Mouse (Mus musculus) layer of hippocampus, adult 9-11 months (tissue): ENCODE measurements around the gene Nrp1.

Experiments
- DNase-seq: peaks from one replicate; pipeline ENCODE4 v3.0.0; 2022

The Nrp1 gene

DNA sequence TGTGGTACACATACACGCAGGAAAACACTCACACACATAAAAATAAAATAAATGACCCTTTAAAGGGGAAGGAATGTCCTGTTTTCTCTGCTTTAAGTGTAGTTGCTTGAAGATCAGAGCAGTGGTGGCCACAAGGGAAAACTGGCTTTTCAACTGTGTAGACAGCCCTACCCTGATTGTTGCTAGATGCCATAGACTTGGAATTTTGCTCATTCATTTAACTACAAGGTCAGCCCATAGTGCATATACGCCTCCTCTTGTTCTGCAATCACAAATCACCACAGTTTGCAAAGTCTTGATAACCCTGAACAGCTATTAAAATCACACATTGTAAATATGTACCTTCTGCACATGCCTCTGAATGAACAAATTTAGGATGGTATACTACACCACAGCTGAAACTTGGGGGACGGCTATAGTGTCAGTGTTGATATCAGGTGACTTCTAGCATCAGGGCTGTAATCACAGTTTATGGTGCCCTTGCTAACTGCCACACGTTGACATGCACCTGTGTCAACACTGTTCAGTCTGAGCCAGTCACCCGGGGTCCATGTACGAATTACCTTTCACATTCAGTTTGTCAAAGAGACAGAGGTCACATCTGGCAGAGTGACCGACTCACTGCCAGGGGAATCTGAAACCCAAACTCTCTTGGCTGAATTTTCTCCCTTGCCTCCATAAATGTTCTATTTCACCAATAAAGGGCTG is 66.4 kb downstream of the Nrp1 start:
- DNase-seq, result no peak

DNA sequence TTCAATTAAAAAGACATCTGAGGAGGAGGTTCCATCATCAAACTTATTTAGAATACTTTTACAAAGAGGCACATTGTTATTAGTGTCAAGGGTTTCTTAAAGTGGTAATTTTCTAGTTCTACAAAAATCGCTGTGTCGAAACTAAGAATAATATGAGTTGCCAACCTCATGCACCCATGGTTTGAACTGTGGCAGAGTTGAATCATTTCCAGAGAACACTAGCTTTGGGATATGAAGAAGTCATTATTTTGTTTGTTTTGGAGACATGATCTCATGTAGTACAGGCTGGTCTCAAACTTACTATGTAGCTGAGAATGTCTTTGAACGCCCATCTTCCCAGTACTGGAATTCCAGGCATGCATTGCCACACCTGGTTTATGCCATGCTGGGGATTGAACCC is 68.7 kb downstream of the Nrp1 start:
- DNase-seq, result no peak

DNA sequence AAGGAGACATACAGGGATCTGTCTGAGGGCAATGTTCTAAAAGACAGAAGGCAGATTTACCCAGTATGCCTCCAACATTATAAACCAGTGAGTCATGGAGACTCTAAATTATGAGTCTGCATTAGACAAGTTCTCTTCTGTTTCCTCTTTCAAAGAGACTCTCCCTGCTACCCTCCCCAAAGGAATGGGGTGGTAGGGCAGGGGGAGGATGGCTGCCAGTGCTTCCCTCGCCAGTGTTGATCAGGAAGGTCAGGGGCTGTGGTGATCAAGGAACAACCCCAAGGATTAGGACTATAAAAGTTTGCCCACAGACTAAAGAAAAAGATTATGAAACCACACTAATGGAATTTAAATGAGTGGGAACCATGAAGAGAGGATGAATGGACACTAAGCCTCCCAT is 70.6 kb downstream of the Nrp1 start:
- DNase-seq, result no peak

DNA sequence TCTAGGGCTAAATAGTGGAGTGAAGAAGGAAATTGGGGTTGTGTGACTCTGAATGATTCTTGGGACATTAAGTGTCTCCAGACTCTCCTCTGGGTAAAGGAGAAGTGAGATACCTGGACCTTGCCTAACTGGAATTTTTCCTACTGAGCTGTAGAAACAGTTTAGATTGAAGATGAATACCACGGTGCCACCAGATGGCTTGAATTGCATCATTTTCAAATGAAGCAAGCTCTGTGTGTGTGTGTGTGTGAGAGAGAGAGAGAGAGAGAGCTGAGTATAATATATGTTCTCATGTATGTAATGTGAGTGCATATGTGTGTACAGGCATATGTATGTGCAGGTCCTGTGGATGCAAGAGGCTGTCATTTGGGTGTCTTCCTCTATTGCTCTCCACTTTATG is 72.7 kb downstream of the Nrp1 start:
- DNase-seq, result no peak

DNA sequence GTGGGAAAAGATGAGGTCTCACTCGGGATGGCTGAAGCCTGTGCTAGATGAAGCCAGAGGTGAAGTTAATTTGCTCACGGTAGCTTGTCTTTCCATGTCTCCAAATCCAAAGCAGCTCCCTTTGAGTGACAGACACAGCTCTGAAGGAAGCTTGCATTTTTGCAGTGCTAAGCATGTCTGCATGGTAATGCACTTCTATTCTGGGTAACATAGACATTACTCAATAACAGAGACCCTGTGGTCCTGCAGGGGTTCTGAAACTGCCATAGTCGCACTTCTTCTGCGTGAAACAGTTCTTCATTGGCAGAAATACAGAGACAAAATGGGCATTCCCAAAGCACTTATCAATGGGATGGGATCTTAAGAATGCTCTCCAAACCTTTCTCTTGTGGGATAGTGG is 77.3 kb downstream of the Nrp1 start:
- DNase-seq, result peak; percentile 34

DNA sequence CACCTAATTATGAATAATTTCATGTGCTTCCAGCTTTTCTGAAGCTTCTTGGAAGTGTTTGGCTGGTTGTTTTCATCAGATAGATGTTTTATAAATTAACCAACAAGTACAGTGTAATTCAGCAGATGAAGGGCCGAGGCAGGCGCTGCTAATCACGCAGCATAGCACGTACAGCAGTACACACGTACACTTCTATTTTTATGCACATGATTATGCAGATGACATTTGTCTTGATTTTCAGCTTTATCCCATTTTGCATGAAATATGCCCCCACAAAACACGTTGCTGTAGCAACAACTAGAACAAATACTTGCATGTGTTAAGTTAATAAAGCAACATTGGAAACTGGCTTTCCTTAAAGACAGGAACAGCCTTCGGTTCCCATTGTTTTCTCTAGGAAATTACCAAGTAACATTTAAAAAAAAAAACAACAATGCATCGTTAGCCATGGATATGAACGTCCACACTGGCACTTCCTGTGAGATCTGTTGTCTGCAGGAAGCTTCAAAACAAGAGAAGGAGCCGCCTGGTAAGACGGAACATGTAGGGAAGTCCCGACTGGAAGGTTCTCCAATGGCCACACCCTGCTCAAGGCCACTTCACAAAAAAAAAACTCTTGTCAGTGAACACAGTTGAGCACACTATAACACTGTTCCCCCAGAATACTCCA is 78.9 kb downstream of the Nrp1 start:
- peak; percentile 56 for DNase-seq

DNA sequence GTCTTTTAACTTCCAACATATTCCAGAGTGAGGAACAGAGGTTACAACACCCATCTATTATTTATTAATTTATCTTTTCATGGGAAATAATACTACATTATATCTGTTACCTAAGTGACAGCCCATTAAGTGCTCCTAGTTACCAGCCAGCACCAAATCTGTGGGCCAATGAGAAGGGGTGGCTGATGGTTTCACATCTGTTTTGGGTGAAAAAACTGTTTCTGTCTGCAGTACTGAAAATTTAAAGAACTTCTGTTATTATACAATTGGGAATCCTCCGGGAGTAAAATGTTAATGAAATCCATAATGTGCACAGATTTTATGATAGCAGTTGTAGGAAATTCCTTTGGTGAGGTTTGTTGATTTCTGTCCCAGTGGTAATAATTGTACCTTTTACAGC is 83.0 kb downstream of the Nrp1 start:
- no peak for DNase-seq

DNA sequence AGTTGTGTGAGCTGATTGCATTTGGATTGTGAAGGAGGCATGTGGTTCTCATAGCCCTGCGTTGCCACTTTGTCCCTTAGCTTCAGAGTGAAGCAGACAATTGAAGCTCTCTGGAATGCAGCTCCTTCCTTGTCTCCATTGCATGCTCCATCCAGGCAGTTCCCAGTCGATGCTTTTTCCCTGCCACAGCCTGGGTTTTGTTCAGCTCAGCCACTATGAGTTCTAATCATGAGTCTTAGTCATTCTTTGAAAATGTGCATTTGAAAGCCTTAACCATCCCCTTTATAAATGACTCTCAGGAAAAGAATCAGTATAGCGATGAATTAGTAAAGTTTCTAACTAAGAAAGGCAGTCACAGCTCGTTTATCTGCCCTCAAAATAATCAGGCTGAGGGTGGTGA is 87.2 kb downstream of the Nrp1 start:
- DNase-seq, result no peak

DNA sequence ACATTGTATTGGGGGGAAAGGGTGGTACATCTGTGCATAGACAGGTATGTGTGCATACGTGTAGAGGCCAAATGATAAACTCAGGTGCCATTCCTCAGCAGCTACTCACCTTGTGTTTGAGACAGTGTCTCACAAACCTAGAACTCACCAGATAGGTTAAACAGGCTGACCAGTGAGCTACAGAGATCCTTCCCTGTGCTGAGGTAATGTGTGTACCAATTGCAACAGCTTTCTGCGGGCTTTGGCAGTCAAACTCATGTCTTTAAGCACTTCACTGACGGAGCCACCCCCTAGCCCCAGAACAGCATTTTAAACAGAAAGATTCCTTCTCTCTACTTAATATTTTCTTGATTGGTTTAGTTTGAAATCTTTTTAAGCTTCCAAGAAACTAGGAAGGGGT is 88.2 kb downstream of the Nrp1 start:
- DNase-seq, result no peak

DNA sequence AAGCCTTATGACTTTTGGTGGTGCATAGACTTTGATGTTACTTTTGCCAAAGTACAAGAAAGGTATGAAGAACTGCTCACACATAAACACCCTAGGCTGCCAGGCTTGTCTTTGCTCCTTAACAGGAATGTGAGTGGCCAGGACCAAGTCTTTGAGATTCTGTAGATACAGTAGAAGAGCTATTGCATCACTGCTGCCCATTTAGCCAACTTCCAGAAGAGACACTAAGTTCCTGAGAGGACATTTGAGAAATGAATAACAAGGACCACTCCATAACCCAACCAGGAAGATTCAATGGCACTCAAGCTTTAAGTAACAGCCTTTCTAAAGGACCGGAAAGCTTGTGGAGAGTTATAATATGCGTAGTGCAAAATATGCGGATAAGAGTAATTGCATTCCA is 88.9 kb downstream of the Nrp1 start:
- DNase-seq, result no peak

DNA sequence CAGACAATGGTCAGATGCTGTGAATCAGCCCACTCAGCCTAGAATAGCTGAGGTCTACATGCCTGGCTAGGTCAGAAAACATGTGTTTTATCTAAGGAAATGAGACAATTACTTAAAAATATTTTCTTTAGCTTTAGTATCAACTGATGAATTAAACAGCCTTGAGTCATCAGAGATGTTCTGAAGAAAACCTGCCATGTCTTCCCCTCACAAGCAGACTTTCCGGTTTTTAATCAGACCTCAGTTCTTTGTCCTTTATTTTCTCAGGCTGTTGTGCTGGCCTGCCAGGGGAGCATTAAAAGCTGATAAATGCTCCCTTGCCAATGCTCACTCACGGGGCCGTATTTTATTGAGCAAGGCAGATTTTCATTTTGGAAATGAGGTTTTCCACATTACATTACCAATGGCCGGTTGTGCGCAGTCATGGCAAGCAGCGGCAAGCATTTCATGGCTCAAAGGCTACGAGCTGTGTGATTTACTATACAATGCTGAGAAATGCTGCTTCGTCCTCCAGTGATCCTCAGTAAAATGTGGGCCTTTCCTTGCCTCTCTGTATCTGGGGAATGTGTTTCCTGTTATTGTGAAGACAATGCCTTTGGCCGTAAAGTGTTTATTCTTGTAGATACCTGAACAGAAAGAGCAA is 92.1 kb downstream of the Nrp1 start:
- DNase-seq, result no peak

DNA sequence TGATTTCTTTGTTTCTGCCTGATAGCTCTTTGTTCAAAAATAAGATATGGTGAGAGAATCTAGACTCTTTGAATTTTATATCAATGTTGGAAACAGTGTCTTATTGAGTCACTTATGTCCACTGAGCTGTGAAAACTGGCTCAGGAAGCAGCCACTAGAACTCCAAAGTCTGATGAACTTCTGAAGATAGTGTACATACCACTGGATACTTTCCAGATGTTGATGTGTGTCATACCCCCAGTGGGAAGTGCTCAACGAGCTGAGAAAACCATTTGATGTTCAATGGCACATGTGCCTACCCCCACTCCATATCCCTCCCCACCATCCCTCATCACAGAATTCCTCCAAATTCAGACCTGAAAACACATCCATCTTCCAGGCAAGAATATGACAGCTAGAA is 92.7 kb downstream of the Nrp1 start:
- no peak for DNase-seq

DNA sequence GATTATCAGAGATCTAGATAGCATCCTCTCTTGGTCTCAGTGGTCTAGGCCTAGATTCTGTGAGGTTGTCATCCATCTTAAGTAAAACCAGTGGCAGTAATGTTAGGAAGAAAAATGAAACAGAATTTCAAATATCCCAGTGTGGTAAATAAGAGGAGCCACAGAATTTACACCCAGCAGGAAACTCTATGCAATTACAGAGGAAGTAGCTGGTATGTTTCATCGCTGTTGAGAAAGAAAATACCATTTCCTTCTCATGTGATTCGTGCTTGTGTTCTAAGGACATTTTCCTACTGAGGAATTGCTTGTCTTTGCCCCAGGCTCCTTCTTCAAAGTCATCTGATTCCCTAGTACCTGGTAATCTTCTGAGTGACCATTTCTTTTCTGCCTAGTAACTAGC is 95.1 kb downstream of the Nrp1 start:
- no peak for DNase-seq

DNA sequence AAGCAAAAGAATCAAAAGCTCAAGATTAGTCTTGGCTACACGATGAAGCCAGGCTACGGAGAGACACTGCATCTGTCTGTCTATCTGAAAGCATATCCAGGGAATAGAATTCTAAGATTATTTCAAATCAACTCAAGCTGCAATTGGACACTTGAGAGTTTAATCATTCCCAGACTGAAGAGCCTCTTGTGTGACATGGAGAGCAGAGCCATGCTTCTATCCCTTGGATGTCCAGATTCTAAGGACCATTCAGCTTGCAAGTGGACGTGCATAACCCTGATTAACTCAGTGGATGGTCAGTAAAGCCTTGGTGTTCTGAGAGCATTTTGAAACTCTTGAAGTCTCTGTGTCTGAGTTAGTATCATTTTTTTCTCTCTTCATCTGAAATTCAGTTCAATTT is 95.6 kb downstream of the Nrp1 start:
- DNase-seq, result no peak

DNA sequence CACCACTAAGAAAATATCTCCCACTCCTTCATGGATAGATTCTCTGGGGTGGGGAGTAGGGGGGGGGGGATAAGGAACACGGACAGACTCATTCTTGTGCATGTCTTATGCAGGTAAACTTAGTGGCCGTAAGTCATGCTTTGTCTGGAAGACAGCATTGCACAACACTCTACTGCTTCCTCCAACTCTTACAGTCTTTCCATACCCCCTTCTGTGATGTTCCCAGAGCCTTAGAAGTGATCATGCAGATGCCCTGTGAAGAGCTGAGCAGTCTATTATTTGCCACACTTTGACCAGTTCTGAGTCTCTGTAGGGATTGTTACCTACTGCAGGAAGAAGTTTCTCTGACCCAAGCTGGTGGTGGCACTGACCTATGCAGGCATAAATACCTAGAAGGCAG is 98.9 kb downstream of the Nrp1 start:
- DNase-seq, result no peak

DNA sequence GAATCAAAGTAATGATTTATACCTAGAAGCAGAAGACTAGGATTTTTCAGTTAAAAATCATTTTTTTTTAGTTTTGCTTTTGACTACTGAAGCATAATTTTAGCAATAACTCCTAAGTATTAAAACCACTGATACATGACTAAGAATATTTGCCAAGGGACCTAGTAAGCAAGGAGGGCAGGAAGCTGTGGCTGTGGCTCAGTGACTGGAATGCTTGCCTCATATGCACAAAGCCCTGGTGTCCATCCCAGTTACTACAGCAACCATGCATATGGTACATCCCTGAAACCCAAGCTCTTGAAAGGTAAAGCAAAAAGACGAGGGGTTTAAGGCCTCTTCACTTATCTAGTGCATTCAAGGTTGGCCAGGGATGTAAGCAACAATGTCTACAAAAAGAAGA is 101.3 kb downstream of the Nrp1 start:
- DNase-seq, result no peak

DNA sequence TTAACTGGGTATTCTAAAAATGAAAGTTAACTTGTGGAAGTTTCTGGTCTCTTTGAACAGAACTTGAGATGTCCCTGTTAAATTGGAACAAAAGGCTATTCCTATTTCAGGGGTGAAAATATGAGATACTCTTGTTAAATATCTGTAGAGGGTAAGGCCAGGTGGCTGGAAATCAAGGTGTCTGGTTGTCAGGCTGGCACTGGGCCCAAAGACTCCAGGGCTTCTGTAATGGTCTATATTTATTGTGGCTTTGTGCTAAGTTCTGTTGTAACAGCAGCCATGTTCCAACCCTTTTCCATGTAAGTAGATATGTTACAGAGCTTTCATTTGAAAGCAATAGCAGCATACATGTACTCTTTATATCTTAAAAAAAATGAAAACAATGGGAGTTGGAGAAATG is 103.3 kb downstream of the Nrp1 start:
- DNase-seq, result no peak

DNA sequence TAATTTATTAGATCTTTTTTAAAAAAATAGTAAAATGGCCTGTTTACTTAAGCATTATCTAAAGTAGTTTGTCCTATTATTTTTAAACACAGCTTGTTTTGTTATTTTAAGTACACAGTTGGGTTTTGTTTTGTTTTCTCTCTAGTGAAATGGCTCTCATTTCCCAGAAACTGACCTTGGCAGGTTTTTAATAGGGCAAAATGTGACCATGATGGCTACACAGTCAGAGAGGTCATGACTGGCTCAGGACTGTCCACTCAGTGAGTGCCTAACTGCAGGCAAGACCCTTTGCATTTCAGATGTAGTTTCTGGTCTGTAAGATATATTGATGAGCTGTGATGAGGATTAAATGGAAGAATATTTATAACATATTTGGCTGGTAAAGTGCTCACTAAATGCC is 104.8 kb downstream of the Nrp1 start:
- DNase-seq, result no peak

DNA sequence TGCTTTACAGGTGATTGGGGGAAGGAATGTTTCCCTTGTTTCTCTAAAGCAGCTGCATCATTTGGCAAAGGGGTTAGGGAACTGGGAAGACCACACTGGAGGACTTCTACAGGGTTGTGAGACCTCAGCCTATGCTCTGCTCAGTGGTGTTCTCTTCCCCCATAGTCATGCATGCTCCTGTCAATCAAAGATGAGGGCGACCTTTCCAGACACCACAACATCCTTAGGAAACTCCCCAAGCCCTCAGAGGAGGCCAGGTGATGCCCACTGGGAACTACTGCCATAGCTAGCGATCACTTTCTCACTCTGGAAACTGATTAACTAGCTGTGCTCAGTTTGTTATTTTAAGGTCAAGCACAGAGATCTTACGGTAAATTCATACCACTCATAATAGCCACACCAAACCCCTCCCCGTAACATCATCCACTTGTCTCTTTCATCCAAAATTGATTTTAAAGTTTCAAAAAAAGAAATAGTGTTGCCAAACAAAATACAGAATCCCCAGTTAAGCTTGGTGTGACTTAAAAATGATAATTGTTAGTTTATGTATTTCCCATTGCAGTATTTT is 105.7 kb downstream of the Nrp1 start:
- DNase-seq, result no peak

DNA sequence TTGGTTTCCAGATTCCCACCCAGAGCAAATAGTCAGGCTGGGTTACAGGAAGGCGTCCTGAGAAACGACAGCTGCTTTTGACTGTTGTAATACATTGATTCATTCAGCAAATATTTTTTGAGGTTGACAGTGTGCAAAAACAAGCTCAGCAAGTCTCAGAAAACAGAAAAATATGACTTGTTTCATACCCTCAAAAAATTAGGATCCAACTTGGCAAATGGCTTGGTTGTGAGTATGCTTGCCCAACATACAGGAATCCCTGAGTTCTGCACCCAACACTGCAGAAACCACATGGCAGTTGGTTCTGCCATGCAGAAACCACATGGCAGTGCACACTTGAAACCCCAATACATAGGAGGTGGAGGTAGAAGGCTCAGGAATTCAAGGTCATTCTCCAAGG is 107.1 kb downstream of the Nrp1 start:
- DNase-seq, result no peak

DNA sequence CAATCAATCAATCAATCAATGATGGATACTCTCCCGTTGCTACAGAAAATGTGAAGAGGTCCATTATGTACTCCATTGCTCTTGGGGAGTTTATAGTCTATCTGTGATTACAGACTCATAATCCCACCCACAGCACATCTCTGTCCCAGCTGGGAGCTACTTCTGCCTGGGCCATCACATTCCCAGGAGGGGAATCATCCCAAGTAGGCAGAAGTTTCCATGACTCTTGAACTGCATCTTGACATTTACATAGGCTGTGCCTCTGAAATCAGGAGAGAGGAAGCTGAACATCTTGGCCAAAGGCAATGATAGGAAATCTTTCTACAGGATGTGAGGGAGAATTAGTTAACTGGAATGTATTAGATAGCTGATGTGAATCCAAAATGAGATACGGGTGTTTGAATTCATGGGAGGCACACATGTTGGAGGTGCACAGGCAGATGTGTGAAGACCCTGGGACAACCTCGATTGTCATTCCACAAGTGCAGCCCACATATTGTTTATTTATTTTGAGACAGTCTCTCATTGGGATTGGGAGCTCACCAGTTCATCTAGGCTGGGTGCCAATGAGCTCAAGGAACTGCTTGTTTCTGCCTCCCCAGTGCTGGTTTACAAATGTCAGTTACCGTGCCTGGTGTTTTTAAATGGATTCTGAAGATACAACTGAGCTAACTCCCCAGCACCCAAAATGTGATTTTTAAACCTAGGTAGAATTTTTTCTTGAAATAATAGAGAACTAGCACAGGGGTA is 108.5 kb downstream of the Nrp1 start:
- DNase-seq, result peak; percentile 31

DNA sequence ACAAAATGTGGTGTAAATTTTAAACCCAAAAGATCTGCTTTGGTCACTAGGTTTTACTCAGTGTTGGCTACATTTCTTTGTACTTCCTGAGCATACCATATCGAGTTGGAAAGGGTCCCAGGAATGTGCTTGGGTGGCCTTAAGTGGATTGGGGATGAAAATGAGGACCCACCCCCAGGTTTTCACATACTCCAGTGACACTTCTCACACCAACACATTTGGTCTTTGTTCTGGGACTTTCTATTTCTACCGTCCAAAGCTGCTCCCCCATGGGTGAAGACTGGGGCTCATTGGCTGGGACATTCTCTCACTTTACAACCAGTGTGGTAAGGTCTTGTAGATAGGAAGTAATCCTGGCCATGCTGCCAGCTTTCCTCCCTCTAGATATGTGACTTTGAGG is 111.7 kb downstream of the Nrp1 start:
- DNase-seq, result no peak

DNA sequence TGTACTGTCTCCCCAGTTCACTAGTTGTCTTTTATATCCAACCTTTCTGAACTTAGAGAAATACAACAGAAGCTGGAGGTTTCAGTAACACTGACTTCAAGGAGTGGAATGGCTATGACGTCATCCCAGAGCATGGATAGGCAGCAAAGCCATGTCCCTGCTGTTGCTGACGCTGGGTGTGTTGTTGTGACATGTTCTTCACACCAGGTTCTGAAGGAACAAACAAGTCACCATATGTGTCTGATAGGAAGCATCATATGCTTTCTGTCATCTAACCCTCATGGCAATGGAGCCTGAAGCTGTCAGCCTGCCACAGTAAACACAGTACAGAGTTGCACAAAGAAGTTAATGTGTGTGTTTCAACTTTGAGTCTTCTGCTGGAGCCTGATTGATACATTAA is 112.8 kb downstream of the Nrp1 start:
- DNase-seq, result no peak

DNA sequence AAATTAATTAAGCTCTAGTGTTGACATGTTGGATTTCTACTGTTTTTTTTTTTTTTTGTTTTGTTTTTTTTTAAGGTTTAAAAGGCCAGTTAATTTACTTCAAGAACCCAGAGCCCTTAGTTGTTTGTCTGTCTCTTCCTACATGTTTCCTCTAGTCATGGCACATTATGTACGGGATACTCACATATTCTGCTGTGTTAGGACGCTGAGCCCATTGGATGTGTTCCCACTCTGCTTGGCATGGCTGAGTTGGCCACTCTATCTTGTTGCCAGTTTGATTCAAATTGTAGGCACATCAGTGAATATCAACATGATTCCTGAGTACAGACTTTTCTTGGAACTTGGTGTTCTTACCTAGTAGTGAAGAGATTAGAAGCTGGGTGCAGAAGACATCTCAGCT is 114.5 kb downstream of the Nrp1 start:
- no peak for DNase-seq
